Mouse (Mus musculus): ENCODE results near the gene Col18a1. TPM values are rescaled to one million over a fixed set of nuclear protein-coding genes. Genes with fewer than 3 reads are reported as not detected.

Gene Col18a1
- polyA plus RNA-seq, 1 experiment from 2014 or later, result 96.2 TPM

DNA sequence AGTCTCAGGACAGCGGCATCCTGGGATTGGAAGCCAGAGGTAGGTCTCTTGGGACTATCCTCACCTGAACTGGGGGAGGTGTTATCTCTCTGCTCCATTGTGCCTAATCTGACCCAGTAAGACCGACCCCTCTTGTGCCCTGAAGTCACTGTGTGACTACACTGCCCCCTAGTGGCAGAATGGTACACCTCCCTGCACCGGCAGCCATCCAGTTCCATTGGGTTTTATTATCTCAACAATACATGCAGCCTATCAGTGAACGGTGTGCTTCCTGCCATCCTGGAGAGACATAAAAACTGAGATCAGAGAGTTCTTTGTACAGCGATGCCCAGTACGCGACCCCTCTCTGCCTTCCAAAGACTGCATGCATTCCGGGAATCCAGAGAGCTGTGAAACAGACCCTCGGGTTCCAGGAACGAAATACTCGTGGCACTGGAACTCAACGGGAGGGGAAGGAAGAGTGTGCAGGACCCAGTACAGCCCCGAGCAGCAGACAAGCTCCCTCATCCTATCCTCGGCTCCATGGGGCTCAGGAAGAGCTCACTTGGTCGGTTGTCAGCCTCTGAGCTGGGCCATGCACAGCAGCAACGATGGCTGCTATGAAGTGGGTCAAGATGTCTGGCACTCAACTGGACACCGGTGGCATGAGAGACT is 144.8 kb downstream of the Col18a1 start:
- no peak for ATAC-seq (replicated peaks; ENCODE audit: extremely low read depth, insufficient read depth, low FRiP score)
- H3K9ac ChIP-seq (ENCODE audit: low read length), result no peak overlapping the region

DNA sequence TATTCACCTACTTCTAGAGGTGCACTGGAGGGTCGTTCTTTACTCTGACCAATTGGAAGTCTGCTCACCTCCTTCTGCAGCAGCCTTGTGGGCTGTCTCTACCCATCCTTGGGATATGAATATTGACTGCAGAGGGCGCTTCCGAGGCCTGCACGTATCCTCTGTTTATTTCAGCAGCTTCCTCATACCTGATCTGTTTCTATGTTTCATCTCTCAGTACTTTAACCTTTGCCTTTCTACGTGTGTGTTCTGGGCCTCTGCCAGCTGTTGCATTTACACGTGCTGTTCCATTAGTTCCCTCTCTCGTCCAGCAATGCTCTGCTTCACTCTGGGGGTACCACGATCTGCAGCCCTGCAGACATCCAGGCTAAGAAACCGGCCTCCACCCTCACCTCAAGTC is 148.7 kb downstream of the Col18a1 start:
- no peaks in the 10 kb centered on the region for H3K36me3 ChIP-seq (ENCODE audit: control insufficient read depth, insufficient read depth)
- no peak overlapping the region for H3K4me3 ChIP-seq (ENCODE audit: low read length)
- no peaks in the 10 kb centered on the region for H3K4me1 ChIP-seq (ENCODE audit: control insufficient read depth, insufficient read depth, low read length)
- ATAC-seq (replicated peaks; ENCODE audit: extremely low read depth, insufficient read depth, low FRiP score), result no peak
- H3K9me3 ChIP-seq (replicated peaks; ENCODE audit: control insufficient read depth, low read length), result no peaks in the 10 kb centered on the region
- 69% methylated on average over 9 of the region's 9 CpGs for WGBS
- no peak overlapping the region for H3K4me2 ChIP-seq (ENCODE audit: low read depth, low read length)
- H3K27me3 ChIP-seq (ENCODE audit: control insufficient read depth, insufficient read depth, low read length), result no peaks in the 10 kb centered on the region
- no peak overlapping the region for H3K9ac ChIP-seq (ENCODE audit: low read length)
- H3K27ac ChIP-seq (ENCODE audit: low read length), result no peak overlapping the region

More for the DNA sequence above, 144.8 kb downstream of the Col18a1 start:
- WGBS, result 29% methylated on average over 17 of the region's 17 CpGs
- Histone ChIP-seq H3K4me1 (ENCODE audit: control insufficient read depth, insufficient read depth, low read length) (no peaks in the 10 kb centered on the region), H3K4me2 (ENCODE audit: low read depth, low read length) (peak overlapping the region; percentile 50), H3K27me3 (ENCODE audit: control insufficient read depth, insufficient read depth, low read length) (no peaks in the 10 kb centered on the region), H3K27ac (ENCODE audit: low read length) (no peak overlapping the region), H3K9me3 (replicated peaks; ENCODE audit: control insufficient read depth, low read length) (no peaks in the 10 kb centered on the region), H3K4me3 (ENCODE audit: low read length) (no peak overlapping the region), H3K36me3 (ENCODE audit: control insufficient read depth, insufficient read depth) (no peaks in the 10 kb centered on the region)

DNA sequence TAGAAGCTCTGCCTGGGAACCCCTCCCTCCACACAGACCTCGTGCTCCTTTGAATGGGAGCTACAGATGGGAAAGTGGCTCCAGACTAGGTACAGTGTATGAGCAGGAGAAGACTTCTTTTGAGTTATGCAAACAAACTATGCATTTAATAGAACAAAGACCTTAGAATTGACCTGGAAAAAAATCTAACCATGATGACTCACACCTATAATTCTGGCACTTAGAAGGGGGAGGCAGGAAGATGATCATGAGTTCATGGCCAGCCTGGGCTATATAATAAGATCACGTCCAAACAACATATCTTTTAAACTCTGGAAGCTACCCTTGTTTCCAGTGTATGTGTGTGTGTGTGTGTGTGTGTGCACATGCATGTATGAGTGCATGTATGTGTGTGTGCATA is 149.3 kb downstream of the Col18a1 start:
- Histone ChIP-seq H3K4me2 (ENCODE audit: low read depth, low read length) (no peak overlapping the region), H3K9ac (ENCODE audit: low read length) (no peak overlapping the region), H3K36me3 (ENCODE audit: control insufficient read depth, insufficient read depth) (no peaks in the 10 kb centered on the region), H3K4me1 (ENCODE audit: control insufficient read depth, insufficient read depth, low read length) (no peaks in the 10 kb centered on the region), H3K27me3 (ENCODE audit: control insufficient read depth, insufficient read depth, low read length) (no peaks in the 10 kb centered on the region), H3K27ac (ENCODE audit: low read length) (no peak overlapping the region), H3K9me3 (replicated peaks; ENCODE audit: control insufficient read depth, low read length) (no peaks in the 10 kb centered on the region), H3K4me3 (ENCODE audit: low read length) (no peak overlapping the region)
- WGBS, result 64% methylated on average over 2 of the region's 2 CpGs
- ATAC-seq (replicated peaks; ENCODE audit: extremely low read depth, insufficient read depth, low FRiP score), result no peak

DNA sequence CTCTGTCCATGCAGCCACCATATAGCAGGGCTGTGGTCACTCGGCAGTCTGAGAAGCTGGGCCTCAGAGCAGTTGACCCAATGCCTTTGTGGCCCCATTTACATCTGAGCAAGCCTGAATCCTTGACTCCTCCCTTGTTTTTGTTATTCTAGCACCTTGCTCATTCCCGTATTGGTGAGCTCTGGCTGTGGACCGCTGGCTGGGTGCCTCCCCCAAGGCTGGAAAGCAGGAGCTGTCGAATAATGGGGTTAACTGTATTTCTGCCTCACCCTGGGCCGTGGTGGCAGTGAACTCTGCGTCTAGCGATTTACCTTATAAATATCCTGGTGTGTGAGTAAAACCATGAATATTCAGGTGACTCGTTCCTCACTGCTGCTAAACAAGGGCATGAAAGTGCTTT is 149.8 kb downstream of the Col18a1 start:
- Histone ChIP-seq H3K27me3 (ENCODE audit: control insufficient read depth, insufficient read depth, low read length) (no peaks in the 10 kb centered on the region), H3K4me1 (ENCODE audit: control insufficient read depth, insufficient read depth, low read length) (no peaks in the 10 kb centered on the region), H3K9me3 (replicated peaks; ENCODE audit: control insufficient read depth, low read length) (no peaks in the 10 kb centered on the region), H3K9ac (ENCODE audit: low read length) (no peak overlapping the region), H3K4me2 (ENCODE audit: low read depth, low read length) (no peak overlapping the region), H3K27ac (ENCODE audit: low read length) (no peak overlapping the region), H3K4me3 (ENCODE audit: low read length) (no peak overlapping the region), H3K36me3 (ENCODE audit: control insufficient read depth, insufficient read depth) (no peaks in the 10 kb centered on the region)
- WGBS, result 53% methylated on average over 8 of the region's 8 CpGs
- ATAC-seq (replicated peaks; ENCODE audit: extremely low read depth, insufficient read depth, low FRiP score), result no peak

DNA sequence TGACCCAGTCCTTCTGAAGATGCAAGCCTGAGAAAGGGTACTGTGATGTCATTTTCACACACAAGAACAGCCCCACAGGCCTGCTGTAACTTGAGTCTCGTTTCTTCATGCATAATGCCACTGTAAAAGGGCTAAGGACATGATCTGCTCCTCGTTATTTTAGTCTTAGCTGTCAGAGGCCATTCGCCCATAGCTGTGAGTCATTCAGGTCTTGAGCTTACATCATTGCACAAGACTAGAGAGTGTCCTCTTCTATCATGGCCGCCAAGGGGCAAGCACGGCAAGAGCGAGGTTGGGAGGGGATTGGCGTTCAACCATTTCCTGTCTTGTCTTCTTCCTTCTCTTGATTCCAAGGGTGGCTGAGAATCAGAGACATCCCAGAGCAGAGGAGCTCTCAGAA is 150.3 kb downstream of the Col18a1 start:
- no peaks in the 10 kb centered on the region for H3K27me3 ChIP-seq (ENCODE audit: control insufficient read depth, insufficient read depth, low read length)
- H3K4me3 ChIP-seq (ENCODE audit: low read length), result no peak overlapping the region
- ATAC-seq (replicated peaks; ENCODE audit: extremely low read depth, insufficient read depth, low FRiP score), result no peak
- H3K4me2 ChIP-seq (ENCODE audit: low read depth, low read length), result no peak overlapping the region
- 75% methylated on average over 7 of the region's 7 CpGs for WGBS
- H3K9me3 ChIP-seq (replicated peaks; ENCODE audit: control insufficient read depth, low read length), result no peaks in the 10 kb centered on the region
- no peaks in the 10 kb centered on the region for H3K4me1 ChIP-seq (ENCODE audit: control insufficient read depth, insufficient read depth, low read length)
- no peak overlapping the region for H3K9ac ChIP-seq (ENCODE audit: low read length)
- no peaks in the 10 kb centered on the region for H3K36me3 ChIP-seq (ENCODE audit: control insufficient read depth, insufficient read depth)
- H3K27ac ChIP-seq (ENCODE audit: low read length), result no peak overlapping the region

DNA sequence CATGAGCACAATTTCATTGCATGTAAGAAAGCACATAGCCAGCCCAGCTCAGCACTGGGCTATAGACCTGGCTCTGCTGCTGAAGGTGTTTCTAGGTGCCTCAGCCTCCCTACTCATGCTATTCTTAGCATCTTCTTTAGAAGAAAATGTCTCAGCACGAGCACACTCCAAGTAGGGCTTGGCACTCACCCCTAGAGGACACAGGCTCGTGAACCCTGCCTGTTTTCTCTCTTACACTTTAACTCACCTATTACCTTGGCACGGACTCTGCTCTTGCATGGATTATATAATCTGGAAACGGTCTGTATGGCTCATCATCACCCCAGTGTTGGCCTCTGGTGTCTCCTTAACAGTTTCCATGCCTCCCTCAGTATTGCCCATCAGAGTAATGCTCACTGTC is 154.7 kb downstream of the Col18a1 start:
- WGBS, result 64% methylated on average over 4 of the region's 4 CpGs

DNA sequence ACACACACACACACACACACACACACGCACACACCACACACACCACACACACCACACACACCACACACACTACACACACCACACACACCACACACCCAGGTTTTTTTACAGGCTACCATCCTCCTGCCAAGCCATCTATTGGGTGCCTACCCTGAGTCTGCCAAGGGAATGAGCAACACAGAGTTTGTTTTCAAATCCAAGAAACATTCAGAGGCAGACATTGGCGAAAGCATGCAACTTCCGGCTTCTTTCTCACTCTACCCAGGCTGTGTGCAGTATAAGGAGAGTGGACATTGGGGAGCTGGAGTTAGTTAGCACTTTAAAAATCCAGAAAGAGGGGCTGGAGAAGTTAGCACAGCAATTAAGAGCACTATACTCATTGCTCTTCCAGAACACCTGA is 157.7 kb downstream of the Col18a1 start:
- H3K4me2 ChIP-seq (ENCODE audit: low read depth, low read length), result no peak overlapping the region
- H3K27me3 ChIP-seq (ENCODE audit: control insufficient read depth, insufficient read depth, low read length), result no peaks in the 10 kb centered on the region
- 90% methylated on average over 3 of the region's 3 CpGs for WGBS
- no peaks in the 10 kb centered on the region for H3K9me3 ChIP-seq (replicated peaks; ENCODE audit: control insufficient read depth, low read length)
- ATAC-seq (replicated peaks; ENCODE audit: extremely low read depth, insufficient read depth, low FRiP score), result no peak
- no peak overlapping the region for H3K4me3 ChIP-seq (ENCODE audit: low read length)
- no peaks in the 10 kb centered on the region for H3K36me3 ChIP-seq (ENCODE audit: control insufficient read depth, insufficient read depth)
- H3K9ac ChIP-seq (ENCODE audit: low read length), result no peak overlapping the region
- H3K27ac ChIP-seq (ENCODE audit: low read length), result no peak overlapping the region
- H3K4me1 ChIP-seq (ENCODE audit: control insufficient read depth, insufficient read depth, low read length), result peaks cover 5% of the 10 kb centered on the region; the same call in 1 of the 2 replicates

More for the DNA sequence above, 154.7 kb downstream of the Col18a1 start:
- Histone ChIP-seq H3K4me1 (ENCODE audit: control insufficient read depth, insufficient read depth, low read length) (peaks cover 5% of the 10 kb centered on the region; the same call in 1 of the 2 replicates), H3K4me2 (ENCODE audit: low read depth, low read length) (no peak overlapping the region), H3K9me3 (replicated peaks; ENCODE audit: control insufficient read depth, low read length) (no peaks in the 10 kb centered on the region), H3K4me3 (ENCODE audit: low read length) (no peak overlapping the region), H3K27ac (ENCODE audit: low read length) (no peak overlapping the region), H3K36me3 (ENCODE audit: control insufficient read depth, insufficient read depth) (no peaks in the 10 kb centered on the region), H3K9ac (ENCODE audit: low read length) (no peak overlapping the region), H3K27me3 (ENCODE audit: control insufficient read depth, insufficient read depth, low read length) (no peaks in the 10 kb centered on the region)
- ATAC-seq (replicated peaks; ENCODE audit: extremely low read depth, insufficient read depth, low FRiP score), result no peak

DNA sequence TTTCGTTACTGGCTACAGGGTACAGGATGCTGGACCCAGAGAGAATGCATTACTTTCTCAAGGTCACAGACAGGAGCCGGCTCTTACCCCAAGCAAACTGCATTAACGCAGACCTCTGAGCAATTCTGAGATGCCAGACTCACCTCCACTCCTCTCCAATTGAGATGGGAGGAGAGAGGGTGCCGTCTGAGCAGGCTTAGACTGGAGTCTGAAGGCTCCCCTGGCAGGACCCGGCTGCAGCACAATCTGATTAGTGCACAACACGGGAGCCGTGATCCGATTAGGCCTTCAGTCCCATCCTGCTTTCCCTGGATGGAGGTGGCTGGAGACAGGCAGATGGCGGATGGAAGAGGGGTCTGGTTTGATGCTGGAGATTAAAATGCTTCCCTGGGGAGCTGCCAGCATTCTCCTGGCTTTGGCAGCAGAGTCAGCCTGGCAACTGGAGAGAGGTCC is 158.2 kb downstream of the Col18a1 start:
- Histone ChIP-seq H3K36me3 (ENCODE audit: control insufficient read depth, insufficient read depth) (no peaks in the 10 kb centered on the region), H3K27me3 (ENCODE audit: control insufficient read depth, insufficient read depth, low read length) (no peaks in the 10 kb centered on the region), H3K4me1 (ENCODE audit: control insufficient read depth, insufficient read depth, low read length) (peaks cover 5% of the 10 kb centered on the region; the same call in 1 of the 2 replicates), H3K4me3 (ENCODE audit: low read length) (no peak overlapping the region), H3K4me2 (ENCODE audit: low read depth, low read length) (no peak overlapping the region), H3K9ac (ENCODE audit: low read length) (no peak overlapping the region), H3K27ac (ENCODE audit: low read length) (no peak overlapping the region), H3K9me3 (replicated peaks; ENCODE audit: control insufficient read depth, low read length) (no peaks in the 10 kb centered on the region)
- 22% methylated on average over 9 of the region's 9 CpGs for WGBS
- no peak for ATAC-seq (replicated peaks; ENCODE audit: extremely low read depth, insufficient read depth, low FRiP score)

DNA sequence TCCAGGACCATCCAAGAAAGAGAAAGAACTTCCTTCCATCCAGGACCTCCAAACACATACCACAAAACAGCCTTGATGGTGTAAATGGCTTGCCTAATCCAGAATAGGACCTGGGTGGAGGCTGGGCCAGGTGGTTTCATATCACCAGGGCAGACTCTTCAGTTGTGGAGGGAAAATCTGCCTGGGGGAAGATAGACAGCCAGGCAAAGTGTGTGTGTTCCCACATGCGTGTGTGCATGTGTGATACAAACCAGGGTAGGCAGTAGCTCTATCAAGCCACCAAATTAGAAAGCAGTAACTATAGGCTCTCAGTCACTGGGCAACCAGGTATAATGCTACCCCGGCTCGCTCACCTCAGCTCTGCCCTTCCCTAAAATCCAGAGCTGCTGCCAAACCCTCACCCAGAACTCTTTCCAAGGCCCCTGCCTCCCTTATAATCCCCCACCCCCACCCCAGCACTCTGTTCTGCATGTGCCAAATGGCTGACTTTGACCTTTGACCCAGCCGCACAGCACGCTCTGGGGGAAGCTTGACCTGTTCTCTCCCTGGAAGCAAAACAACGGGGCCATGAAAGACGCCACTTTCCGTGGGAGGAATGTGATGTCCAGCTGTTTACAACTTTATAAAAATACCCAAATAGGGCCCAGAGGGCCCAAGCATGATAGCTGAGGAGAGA is 158.8 kb downstream of the Col18a1 start:
- no peaks in the 10 kb centered on the region for H3K36me3 ChIP-seq (ENCODE audit: control insufficient read depth, insufficient read depth)
- no peaks in the 10 kb centered on the region for H3K9me3 ChIP-seq (replicated peaks; ENCODE audit: control insufficient read depth, low read length)
- H3K4me1 ChIP-seq (ENCODE audit: control insufficient read depth, insufficient read depth, low read length), result peaks cover 5% of the 10 kb centered on the region; the same call in 1 of the 2 replicates
- H3K27ac ChIP-seq (ENCODE audit: low read length), result no peak overlapping the region
- H3K9ac ChIP-seq (ENCODE audit: low read length), result no peak overlapping the region
- ATAC-seq (replicated peaks; ENCODE audit: extremely low read depth, insufficient read depth, low FRiP score), result no peak
- no peaks in the 10 kb centered on the region for H3K27me3 ChIP-seq (ENCODE audit: control insufficient read depth, insufficient read depth, low read length)
- H3K4me2 ChIP-seq (ENCODE audit: low read depth, low read length), result no peak overlapping the region
- H3K4me3 ChIP-seq (ENCODE audit: low read length), result no peak overlapping the region
- WGBS, result 47% methylated on average over 8 of the region's 8 CpGs

All from heart, embryonic 16.5 days (tissue).